Mouse (Mus musculus) telencephalon, adult 2 months (tissue): Measurements from ENCODE around the gene Gm6760.

ENCODE experiments used
- DNase-seq: peaks from one replicate; pipeline ENCODE4 v3.0.0-alpha.2; 2011; ENCODE audit warnings: low read depth, low spot score

Gene Gm6760

DNA sequence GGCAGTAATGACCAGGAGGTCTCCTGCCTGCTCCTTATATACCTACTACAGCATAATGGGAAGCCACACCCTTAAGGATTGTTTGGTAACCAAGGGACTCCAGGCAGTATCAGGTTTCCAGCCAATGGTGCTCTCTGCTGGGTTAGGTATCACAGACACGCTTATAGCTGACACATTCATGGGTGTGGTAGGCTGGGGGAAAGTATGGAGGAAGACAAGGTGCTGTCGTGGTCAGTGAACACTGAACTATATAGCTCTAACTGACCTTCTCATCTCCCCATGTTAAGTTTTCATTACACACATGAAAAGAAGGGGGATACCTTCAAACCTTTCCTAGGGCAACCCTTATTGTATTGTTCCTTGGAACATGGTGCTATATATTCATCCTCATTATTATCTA lies at the start of gene Gm6760:
Gm6760 (minus strand) TSS at position 101 of the 400 bp plus-strand sequence.
- no peak for DNase-seq

- DNase-seq = no peak
Measured at GRCm38 (mm10) chrX:64181246-64181645, 29.2 kb upstream of the Gm6760 start.

- no peak for DNase-seq
Measured at GRCm38 (mm10) chrX:64173248-64173647, 21.2 kb upstream of the Gm6760 start, which contains the start of gene 3830417A13Rik. Gene 3830417A13Rik (plus strand): TSS chrX:64173548.
